Mouse (Mus musculus): ENCODE measurements around the gene Pou4f2.

The Pou4f2 gene

GRCm38 (mm10) chr8:78436071-78436651 lies at the start of gene Pou4f2:
Gene Pou4f2, minus strand, starts transcription at chr8:78436645.
- DNase-seq, result no peak

- no peak for DNase-seq
These were observed 40.8 kb upstream of the Pou4f2 start for GRCm38 (mm10) chr8:78477051-78477829.

- DNase-seq, result no peak
These were observed 31.4 kb upstream of the Pou4f2 start for GRCm38 (mm10) chr8:78467889-78468288.

GRCm38 (mm10) chr8:78463941-78464340 lies 27.5 kb upstream of the Pou4f2 start:
- DNase-seq, result no peak

- DNase-seq, result no peak
These were observed 20.0 kb upstream of the Pou4f2 start for GRCm38 (mm10) chr8:78456441-78456840.

- no peak for DNase-seq
These were observed 6.3 kb upstream of the Pou4f2 start for GRCm38 (mm10) chr8:78442781-78443180.

GRCm38 (mm10) chr8:78438121-78438520 lies 1.7 kb upstream of the Pou4f2 start:
- no peak for DNase-seq

- no peak for DNase-seq
These were observed 948 bp upstream of the Pou4f2 start for GRCm38 (mm10) chr8:78437140-78438045.

GRCm38 (mm10) chr8:78436661-78437060 lies 216 bp upstream of the Pou4f2 start:
- DNase-seq, result no peak

- no peak for DNase-seq
These were observed 853 bp downstream of the Pou4f2 start for GRCm38 (mm10) chr8:78435624-78435960.

- no peak for DNase-seq
These were observed 1.4 kb downstream of the Pou4f2 start for GRCm38 (mm10) chr8:78434823-78435623.

GRCm38 (mm10) chr8:78434340-78434739 lies 2.1 kb downstream of the Pou4f2 start:
- no peak for DNase-seq

GRCm38 (mm10) chr8:78433318-78433717 lies 3.1 kb downstream of the Pou4f2 start:
- DNase-seq, result no peak

- no peak for DNase-seq
These were observed 4.0 kb downstream of the Pou4f2 start for GRCm38 (mm10) chr8:78432451-78432850.

GRCm38 (mm10) chr8:78431356-78431755 lies 5.1 kb downstream of the Pou4f2 start:
- DNase-seq, result no peak

GRCm38 (mm10) chr8:78428148-78428547 lies 8.3 kb downstream of the Pou4f2 start:
- no peak for DNase-seq

GRCm38 (mm10) chr8:78427769-78428130 lies 8.7 kb downstream of the Pou4f2 start:
- no peak for DNase-seq

GRCm38 (mm10) chr8:78426875-78427768 lies 9.3 kb downstream of the Pou4f2 start:
- no peak for DNase-seq

GRCm38 (mm10) chr8:78426455-78426854 lies 10.0 kb downstream of the Pou4f2 start:
- DNase-seq, result no peak

- DNase-seq, result no peak
These were observed 12.5 kb downstream of the Pou4f2 start for GRCm38 (mm10) chr8:78423937-78424336.

GRCm38 (mm10) chr8:78420101-78420503 lies 16.3 kb downstream of the Pou4f2 start:
- no peak for DNase-seq

- DNase-seq, result no peak
These were observed 17.2 kb downstream of the Pou4f2 start for GRCm38 (mm10) chr8:78419272-78419671.
